Mouse (Mus musculus) splenic B cell, adult 2 months (primary cell): Measurements from ENCODE around the gene Mrpl51.

Experiments
- DNase-seq: peaks from one replicate; pipeline ENCODE4 v3.0.0-alpha.2; 2011; ENCODE audit warnings: low read depth, low spot score
- H3K27me3 ChIP-seq: 2 replicates; pipeline ENCODE4 v1.6.1; 2012; ENCODE audit warnings: mild to moderate bottlenecking, low read length, moderate library complexity, mixed read lengths; ENCODE audit not compliant: control insufficient read depth, poor library complexity, insufficient read depth, severe bottlenecking
- H3K36me3 ChIP-seq: 2 replicates; pipeline ENCODE4 v1.6.1; 2012; ENCODE audit warnings: mild to moderate bottlenecking, low read length, moderate library complexity, mixed read lengths; ENCODE audit not compliant: control insufficient read depth, poor library complexity, insufficient read depth, severe bottlenecking

The Mrpl51 gene

DNA sequence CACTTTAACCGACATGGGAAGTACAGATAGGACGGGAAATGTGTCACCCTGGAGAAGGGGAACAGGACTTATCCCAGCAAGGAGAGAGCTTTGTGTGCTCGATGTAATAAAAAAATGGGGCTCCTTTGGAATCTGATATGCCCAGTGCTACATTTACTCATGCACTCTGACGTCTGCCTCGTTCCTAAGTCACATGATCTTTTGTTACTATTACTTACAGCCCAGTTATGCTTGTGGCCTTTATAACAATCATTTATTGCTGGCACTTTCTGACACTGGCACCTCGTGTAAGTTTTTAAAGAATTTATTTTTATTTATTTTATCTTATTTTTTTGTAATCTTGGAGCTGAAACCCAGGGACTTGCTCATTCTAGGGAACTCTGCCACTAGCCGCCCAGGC lies 1.8 kb downstream of the Mrpl51 start:
- DNase-seq = no peak
- Histone ChIP-seq H3K36me3 (peaks cover 3% of the 10 kb centered on the region; the same call in 1 of the 2 replicates), H3K27me3 (no peaks in the 10 kb centered on the region)

DNA sequence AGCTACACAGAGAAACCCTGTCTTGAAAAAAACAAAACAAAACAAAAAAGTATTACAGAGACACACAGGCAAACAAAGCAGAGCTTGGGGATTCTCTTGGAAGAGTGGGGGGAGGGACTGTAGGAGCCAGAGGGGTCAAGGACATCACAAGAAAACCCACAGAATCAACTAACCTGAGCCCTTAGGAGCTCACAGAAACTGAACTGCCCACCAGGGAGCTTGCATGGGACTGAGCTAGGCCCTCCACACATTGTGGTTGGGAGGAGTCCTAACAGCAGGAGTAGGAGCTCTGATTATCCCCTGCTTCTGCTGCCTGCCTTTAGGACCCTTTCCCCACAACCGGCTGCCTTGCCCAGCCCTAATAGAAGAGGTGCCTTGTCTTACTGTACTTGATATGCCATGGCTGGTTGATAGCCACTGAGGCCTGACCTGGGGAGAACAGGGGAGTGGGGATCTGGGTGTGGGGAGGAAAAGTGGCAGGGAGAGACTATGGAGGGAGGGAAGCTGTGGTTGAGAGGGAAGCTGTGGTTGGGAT lies 4.0 kb downstream of the Mrpl51 start:
- Histone ChIP-seq H3K36me3 (peaks cover 3% of the 10 kb centered on the region; the same call in 1 of the 2 replicates), H3K27me3 (no peaks in the 10 kb centered on the region)
- no peak for DNase-seq

DNA sequence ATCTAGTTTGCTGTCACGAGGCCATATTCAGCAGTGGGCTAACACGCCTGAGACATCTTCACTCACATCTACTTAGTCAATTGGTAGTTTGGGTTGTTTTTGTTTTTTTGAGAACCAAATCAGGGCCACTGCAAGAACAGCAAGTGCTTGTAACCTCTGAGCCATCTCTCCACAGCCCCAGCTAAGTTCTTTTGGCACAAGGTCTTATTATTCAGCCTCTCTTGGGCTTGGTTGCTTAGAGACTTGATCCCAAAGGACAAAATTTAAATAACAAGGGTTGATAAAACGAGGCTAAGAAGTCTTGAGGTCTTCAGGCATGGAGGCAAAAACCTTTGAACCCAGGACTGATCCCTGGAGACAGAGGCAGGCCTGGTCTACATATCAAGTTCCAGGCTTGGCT lies 4.7 kb downstream of the Mrpl51 start:
- no peak for DNase-seq
- Histone ChIP-seq H3K36me3 (peaks cover 3% of the 10 kb centered on the region; the same call in 1 of the 2 replicates), H3K27me3 (no peaks in the 10 kb centered on the region)

DNA sequence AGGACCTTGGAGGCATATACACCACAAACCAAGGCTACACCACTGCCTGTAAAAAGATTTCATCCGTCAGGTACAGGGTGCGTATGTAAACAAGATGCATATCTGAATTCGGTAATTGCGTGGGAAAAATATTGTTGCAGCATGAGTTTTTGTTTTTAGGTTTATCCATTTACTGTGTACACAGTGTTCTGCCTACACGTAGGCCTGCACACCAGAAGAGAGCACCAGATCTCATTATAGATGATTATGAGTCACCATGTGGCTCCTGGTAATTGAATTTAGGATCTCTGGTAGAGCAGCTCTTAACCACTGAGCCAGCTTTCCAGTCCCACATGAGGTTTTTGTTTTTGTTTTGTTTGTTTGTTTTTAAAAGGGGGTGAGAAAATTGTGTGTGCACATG lies 5.6 kb downstream of the Mrpl51 start:
- Histone ChIP-seq H3K27me3 (no peaks in the 10 kb centered on the region), H3K36me3 (peaks cover 3% of the 10 kb centered on the region; the same call in 1 of the 2 replicates)
- DNase-seq = no peak

DNA sequence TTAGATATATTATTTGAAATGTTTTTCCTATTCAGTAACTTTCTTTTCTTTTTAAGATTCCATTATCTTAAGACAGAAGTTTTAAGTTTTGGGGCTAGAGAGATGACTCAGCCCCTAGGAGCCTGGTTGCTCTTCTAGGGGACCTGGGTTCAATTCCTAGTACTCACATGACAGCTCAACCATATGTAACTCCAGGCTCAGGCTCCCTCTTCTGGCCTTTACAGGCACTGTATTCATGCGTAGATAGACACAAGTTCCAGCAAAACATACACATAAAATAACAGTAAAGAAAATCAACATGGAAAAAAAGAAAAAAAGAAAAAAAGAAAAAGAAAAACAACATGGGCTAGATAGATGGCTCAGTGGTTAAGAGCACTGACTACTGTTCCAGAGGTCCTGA lies 18.8 kb downstream of the Mrpl51 start:
- Histone ChIP-seq H3K27me3 (no peaks in the 10 kb centered on the region), H3K36me3 (no peaks in the 10 kb centered on the region)
- no peak for DNase-seq

DNA sequence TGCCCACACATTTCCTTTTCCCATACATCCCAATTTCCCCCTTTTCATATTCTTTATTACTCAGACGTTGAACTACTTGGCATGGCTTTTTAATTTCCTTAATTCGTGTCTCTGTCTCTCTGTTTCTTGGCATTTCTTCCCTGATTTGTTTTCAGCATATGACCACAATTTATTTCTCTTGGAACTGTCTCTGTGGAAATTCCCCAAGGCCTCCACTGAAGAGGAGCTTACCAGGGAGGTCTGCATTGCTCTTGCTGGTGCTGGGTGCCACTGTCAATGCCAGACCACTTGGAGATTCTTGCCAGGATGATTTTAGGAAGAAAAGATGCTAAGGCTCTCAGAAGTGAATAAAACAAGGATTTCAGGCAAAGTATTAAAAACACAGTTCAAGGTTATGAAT lies 21.0 kb downstream of the Mrpl51 start:
- no peak for DNase-seq

DNA sequence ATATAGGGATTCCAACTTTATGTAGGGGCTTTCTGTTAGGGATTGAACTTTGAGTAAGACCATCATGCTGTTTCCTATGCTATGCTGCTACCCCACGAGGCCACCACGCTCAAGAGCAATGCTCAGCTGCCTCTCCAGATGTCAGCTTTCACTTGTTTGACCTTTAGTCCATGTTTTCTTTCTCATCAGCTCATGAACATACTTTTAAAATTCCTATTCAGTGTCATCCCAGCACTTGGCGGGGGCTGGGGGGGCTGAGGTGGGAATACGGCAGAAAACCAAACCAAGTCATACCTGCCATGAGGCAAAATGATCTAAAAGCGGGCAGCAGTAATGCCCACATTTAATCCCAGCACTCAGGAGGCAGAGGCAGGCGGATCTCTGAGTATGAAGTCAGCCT lies 21.5 kb downstream of the Mrpl51 start:
- no peak for DNase-seq
- no peaks in the 10 kb centered on the region for H3K36me3 ChIP-seq
- H3K27me3 ChIP-seq = no peaks in the 10 kb centered on the region

More for the DNA sequence above, 21.0 kb downstream of the Mrpl51 start:
- H3K27me3 ChIP-seq = no peaks in the 10 kb centered on the region
- no peaks in the 10 kb centered on the region for H3K36me3 ChIP-seq

DNA sequence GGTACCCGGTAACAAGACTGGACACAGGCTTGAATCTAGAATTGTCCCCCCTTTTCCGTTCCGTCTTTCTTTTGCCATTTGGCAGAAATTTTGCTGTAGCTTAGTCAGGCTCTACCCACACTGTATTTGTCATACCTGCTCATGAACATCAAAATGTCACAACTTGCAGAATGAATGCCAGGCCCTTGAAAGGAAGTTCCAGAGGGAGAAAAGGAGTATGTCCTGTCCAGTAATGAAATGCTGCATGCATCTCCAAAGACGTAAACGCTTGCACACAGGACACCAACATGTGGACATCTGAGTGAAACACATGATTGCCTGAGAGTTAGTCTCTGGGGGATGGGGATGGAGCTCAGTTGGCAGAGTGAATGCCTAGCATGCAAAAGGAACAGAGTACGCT lies 22.1 kb downstream of the Mrpl51 start:
- no peak for DNase-seq
- no peaks in the 10 kb centered on the region for H3K27me3 ChIP-seq
- H3K36me3 ChIP-seq = no peaks in the 10 kb centered on the region; the same call in 1 of the 2 replicates

DNA sequence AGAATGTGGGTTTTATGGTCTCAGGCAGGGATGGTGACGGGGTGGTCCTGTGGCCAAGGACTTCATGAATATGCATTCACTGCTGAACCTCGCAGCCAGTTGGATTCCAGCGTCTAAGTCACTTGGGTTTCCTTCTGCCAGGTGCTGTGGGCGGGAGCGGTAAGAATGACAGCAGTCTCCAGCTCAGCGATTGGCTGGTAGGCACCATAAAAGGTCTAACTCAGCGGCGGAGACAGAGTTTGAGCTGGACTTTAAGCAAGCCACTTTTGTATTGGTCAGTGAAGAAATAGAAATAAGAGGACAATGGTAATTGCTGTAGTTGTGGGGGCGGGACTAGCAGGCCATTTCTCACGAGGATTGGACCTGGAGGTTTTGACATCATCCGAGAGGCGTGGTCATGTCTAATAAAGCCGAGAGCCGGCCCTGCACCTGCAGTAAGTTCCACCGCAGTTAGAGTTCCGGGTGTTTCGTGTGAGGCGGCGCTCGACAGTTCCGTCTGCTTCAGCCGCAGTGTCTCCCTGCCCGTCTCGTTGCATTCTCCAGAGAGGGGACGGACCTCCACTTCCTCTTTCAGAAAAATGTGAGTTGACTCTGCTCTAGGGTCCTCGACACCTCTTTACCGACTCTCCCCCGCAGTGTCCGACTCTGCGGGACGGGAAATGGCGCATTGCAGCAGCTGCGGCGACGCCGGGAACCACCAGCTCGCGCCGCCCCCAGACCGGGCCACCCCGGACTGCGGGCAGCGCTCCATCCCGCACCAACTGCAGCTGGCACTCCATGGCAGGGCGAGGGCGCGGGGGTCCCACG lies 23.8 kb downstream of the Mrpl51 start, which contains the start of gene Vamp1:
TSS of gene Vamp1 (plus strand) at position 404 of the 807 bp plus-strand sequence.
- H3K27me3 ChIP-seq = no peaks in the 10 kb centered on the region
- peaks cover 4% of the 10 kb centered on the region for H3K36me3 ChIP-seq
- DNase-seq = peak; percentile 99

DNA sequence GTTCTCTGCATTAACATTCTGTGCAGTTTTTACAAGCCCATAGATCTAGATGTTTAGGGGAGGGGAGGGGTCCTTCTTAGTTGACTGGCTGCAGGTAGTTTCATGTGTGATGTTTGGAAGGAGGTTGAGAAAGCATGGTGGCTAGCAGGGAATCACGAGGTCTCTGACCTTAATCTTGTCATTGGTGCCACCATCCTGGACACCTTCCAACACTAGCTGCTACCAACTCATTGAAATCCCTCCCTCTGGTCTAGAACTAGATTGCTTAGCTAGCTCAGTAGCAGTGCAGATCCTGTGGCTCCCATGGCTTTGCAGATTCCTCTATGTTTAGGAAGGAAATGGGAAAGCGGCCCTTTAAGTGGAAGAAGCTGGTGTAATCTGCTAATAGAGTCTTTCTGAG lies 25.3 kb downstream of the Mrpl51 start:
- peaks cover 4% of the 10 kb centered on the region for H3K36me3 ChIP-seq
- DNase-seq = no peak
- H3K27me3 ChIP-seq = no peaks in the 10 kb centered on the region

DNA sequence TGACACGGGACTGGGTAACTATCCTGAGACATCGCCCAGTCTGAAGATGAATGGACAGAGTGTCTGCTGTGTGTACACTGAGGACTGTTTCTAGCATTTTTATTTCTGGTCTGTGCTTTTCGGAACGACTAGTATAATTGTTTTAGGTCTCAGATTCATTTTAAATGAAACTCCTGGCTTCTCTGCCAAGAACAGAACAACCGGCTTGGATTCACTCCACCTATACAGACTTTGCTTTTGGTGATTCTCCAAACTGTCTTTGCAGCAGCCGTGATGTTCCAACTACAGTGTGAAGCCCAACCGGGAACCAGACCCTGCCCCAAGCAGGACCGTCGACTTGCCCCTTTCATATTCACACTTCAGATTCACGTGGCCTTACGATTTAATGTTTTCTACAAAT lies 26.3 kb downstream of the Mrpl51 start:
- DNase-seq = no peak
- peaks cover 4% of the 10 kb centered on the region for H3K36me3 ChIP-seq

DNA sequence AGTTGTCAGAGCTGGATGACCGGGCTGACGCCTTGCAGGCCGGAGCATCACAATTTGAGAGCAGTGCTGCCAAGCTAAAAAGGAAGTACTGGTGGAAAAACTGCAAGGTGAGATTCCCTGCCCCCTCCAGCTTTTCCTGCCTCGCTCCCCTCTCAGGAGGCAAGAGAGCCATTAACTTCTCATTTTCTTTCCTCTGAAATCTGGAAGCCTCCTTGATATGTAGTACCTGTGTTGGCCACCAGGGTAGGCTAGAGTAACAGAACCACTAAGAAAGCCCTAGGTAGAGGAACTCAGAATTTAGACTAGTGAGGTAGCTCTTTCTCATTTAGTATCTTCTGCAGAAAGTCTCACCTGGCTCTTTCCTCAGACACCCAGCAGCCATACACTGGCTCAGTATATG lies 27.4 kb downstream of the Mrpl51 start:
- peak; percentile 90 for DNase-seq
- Histone ChIP-seq H3K36me3 (peaks cover 8% of the 10 kb centered on the region), H3K27me3 (no peaks in the 10 kb centered on the region)

More for the DNA sequence above, 26.3 kb downstream of the Mrpl51 start:
- no peaks in the 10 kb centered on the region for H3K27me3 ChIP-seq

DNA sequence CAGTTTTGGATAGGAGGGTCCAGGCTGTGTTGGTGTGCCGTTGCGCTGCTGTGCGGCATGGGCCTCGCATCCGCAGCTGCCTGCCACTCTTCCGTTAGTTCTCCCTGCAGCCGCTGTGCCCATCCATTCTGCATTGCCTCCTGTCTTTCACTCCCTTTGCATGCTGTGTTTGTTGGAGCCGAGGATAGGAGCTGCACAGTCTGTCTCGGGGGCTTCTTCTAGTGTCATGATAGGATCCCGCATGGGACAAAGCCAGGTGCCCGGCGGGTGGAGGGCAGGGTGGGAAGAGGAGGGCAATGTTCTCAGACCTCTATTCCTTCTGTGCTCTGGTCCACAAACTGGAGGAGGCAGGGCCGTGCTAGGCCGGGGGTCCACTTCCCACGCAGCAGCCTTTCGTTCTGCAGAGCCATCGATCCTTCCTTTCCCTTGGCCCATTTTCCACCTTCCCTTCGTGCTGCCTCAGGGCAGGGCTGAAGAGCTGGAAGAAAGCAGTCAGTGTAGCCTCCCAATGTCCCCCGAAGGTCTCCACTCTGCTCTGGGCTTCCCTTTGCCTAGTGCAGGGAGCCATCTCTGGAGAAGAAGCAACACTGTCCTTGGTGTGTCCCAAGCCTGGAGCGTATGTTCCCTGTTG lies 29.6 kb downstream of the Mrpl51 start:
- no peak for DNase-seq
- Histone ChIP-seq H3K36me3 (peaks cover 19% of the 10 kb centered on the region), H3K27me3 (no peaks in the 10 kb centered on the region)

DNA sequence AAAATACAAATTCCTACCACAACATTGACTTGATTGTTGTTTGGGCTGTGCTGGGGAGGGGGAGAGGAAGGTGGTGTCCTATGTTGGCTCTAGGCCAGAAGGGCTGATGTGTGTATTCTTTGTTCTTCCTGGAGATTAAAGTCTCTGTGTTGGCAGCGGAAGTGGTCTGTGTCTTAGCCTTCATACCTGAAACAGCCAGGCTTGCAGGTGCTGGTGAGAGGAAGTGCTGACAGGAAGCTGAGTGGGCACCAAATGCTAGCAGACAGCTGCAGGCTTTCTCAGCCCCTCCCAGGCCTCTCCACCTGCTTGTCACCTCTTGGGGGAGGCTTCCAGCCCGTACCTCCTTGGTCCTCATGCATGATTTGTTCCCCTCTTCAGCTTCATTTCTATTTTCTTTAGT lies 30.5 kb downstream of the Mrpl51 start:
- DNase-seq = peak; percentile 84
- Histone ChIP-seq H3K36me3 (peaks cover 19% of the 10 kb centered on the region), H3K27me3 (no peaks in the 10 kb centered on the region)

DNA sequence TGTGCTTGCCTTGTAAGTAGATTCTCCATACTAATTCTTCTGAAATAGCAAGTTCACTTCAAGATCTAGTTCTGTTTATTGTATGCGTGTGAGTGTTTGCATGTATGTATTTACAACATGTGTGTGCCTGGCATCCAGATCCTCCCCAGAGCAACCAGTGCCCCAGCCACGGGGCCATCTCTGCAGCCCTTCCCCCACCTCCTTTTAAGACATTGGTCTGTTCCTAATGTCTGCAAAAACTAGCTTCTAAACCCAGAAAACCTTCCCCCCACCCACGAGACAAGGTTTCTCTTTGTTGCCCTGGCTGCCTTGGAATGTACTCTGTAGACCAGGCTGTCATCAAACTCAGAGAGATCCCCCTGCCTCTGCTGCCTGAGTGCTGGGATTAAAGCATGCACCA lies 31.0 kb downstream of the Mrpl51 start:
- no peak for DNase-seq
- peaks cover 21% of the 10 kb centered on the region for H3K36me3 ChIP-seq
- no peaks in the 10 kb centered on the region for H3K27me3 ChIP-seq
